Mouse (Mus musculus): ENCODE measurements at regions not wholly inside any gene's neighbourhood (a gene's known extent, or its start where the extent isn't known, plus 50 kb on each side); places are given as distances from the start of the nearest gene placed in this dataset.

- ATAC-seq, result no peak
Observed at GRCm38 (mm10) chr14:25015288-25016238, 443.4 kb upstream of the Zmiz1 start.

DNA sequence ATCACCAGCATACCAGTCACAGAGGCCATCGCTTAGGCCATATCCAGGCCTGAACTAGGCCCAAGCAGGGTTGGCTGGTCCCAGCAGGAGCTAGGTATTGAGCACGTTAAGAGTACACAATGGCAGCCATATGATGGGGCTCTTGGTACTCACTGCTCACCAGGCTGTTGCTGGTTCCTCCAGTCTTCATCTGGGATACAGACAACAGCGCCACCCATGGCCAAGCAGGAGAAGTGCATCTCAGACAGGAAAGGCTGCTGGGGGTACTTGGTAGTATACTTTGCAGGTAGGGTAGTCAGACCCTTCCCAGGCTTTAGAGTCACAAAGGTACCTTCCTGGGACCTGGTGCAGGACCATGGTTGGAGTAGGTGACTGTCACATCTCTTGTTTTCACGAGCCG, 441.1 kb upstream of the Zmiz1 start:
- ATAC-seq, result no peak

- no peak for ATAC-seq
Observed at GRCm38 (mm10) chr14:25019306-25019905, 439.6 kb upstream of the Zmiz1 start.

DNA sequence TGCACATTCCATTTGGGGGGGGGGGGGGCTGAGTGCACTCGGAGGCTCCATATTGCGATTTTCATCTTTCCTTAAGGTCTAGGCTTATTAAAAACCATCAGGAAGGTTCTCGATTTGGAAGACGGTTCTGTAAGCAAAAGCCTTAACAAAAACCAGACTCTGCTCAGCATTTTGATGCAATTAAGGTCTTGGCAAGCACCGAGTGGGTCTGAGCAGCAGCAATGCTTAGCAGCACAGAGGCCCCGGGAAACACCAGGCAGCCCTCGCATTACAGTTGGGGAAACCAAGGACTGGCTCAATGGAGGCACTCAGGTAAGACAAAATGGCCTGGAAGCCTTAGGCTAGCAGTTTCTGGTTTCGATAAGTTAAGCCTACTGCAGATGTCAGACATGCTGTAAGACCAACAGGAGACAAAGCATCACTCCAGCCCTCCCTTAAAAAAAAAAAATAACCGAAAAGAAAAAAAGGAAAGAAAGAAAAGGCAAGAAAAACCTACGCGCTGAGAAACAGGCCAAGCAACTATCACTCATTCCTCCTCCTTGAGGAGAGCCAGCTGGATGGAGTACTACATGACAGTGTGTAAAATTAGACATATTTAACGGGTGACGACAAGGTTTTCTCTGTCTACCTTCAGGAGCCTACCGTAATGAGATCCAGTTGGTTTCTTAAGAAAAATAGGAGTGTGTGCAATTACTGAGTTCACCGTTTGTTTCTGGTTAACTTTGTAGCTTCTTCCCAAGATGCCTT, 436.3 kb upstream of the Zmiz1 start:
- ATAC-seq, result no peak

- ATAC-seq, result no peak
Observed at GRCm38 (mm10) chr14:25023270-25023800, 435.6 kb upstream of the Zmiz1 start.

GRCm38 (mm10) chr14:25025074-25025473, 433.9 kb upstream of the Zmiz1 start:
- ATAC-seq, result no peak

GRCm38 (mm10) chr14:25027076-25027475, 431.9 kb upstream of the Zmiz1 start:
- ATAC-seq, result no peak

DNA sequence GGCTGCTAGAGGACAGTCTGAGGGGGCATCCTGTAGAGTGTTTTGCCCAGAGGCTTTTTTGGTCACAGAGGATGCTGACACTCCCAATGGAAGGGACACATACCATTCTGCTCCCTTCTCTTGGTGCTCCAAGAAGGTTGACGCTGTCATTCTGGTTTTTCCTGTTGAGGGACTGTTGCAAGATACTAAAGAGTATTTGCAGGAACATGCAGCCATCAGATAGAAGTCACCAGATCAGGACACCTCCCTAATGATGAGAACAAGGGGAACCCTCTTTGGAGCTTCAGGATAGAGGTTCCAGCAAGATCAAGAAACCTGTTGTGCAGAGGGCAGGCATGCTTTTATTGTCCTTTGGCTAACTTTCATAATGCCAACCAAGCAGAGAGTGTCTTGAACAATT, 431.1 kb upstream of the Zmiz1 start:
- no peak for ATAC-seq

- ATAC-seq, result no peak
Observed at GRCm38 (mm10) chr14:25030881-25031280, 428.1 kb upstream of the Zmiz1 start.

- ATAC-seq, result no peak
Observed at GRCm38 (mm10) chr14:25031756-25032680, 427.0 kb upstream of the Zmiz1 start.

- no peak for ATAC-seq
Observed at GRCm38 (mm10) chr14:25032899-25033298, 426.1 kb upstream of the Zmiz1 start.

- ATAC-seq, result no peak
Observed at GRCm38 (mm10) chr14:25042265-25042664, 416.7 kb upstream of the Zmiz1 start.

GRCm38 (mm10) chr14:25044106-25044505, 414.9 kb upstream of the Zmiz1 start:
- no peak for ATAC-seq

DNA sequence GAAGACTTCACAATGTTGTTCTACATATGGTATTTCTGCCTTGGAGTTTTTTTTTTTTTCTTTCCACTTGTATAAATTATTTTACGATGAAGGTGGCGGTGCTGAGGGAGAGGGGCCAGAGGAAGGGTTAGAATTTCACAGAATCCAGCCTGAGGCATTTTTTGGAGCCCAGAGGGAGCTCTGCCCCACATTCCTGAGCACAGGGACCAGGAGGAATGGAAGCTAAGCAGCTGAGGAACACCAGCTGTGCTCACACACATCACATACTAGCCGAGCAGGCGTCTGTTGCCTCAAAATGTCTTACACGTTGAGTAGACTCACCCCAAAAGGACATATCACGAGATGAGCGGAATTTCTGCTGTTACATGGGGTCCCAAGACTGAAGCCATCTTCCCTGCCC, 414.1 kb upstream of the Zmiz1 start:
- ATAC-seq, result no peak

GRCm38 (mm10) chr14:25050674-25051251, 408.2 kb upstream of the Zmiz1 start:
- ATAC-seq, result no peak

DNA sequence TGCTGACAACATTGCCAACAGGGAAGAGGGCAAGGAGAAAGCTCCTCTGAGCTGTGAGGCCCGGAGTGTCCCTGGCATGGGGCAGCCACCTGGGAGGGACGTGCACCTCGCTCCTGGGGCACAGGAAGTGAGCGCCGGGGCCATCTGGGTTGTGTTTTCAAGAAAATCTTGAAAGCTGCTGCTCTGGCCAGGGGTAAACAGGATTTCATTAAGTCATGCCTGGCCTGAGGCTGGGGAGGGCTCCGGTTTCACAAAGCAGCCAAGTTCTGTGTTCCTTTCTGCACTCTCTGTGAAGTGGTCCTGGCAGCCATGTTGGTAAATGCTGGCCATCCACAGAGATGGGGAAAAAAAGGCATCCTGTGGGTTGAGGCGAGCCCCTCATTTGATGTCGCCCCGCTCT, 406.8 kb upstream of the Zmiz1 start:
- ATAC-seq, result no peak

DNA sequence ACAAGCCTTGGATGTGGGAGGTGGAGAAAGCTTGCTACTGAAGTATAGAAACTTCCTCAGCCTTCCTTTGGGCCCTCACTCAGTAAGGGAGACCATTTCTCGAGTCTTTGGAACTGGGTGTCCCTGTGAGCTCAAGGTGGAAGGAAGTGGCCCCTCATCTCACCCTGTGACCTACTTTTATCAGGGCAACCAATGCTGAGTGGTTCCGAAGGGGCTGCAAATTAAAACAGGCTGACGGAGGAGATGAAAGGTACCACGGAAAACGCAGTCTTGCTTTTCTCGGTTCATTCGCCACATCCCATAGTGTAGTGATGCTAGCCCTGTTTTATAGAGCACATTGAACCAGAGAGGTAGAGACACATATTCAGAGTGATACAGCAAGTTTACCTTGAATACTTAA, 399.6 kb upstream of the Zmiz1 start:
- no peak for ATAC-seq

DNA sequence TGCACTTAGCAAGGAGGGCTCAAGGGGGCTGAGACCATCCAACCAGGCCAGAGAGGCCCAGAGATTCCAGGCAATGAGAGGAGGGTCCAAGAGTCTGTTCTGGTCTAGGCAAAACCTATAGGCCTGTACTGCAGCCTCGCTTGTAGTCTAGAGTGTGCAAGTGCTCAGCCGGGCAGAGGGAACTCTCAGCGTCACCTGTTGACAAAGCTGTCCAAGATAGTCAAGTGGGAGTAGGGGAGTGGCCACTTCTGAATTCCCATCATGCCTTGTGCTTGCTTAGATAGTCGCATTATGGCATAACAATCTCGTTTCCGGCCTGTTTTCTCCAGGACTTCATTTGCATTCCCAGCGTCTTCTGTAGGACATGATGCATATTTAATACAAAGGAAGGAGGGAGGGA, 398.7 kb upstream of the Zmiz1 start:
- ATAC-seq, result no peak

DNA sequence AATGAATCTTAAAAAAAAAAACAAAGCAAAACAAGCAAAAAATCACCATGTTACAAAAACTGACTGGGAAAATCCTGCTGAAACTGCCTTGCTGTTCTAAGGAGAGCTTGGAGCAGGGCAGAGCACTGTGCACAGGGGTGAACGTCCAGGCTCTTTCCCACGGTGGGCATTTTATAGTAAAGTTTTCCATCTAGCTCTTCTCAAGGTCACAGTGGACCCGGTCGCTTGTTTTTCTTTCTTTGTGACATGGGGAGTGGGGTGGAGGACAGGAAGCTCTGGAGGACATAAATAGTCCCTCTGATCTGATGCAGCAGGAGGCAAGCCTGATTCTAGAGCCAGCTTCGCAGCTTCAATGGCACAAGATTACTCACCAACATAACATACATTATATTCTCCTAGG, 395.9 kb upstream of the Zmiz1 start:
- ATAC-seq, result no peak

DNA sequence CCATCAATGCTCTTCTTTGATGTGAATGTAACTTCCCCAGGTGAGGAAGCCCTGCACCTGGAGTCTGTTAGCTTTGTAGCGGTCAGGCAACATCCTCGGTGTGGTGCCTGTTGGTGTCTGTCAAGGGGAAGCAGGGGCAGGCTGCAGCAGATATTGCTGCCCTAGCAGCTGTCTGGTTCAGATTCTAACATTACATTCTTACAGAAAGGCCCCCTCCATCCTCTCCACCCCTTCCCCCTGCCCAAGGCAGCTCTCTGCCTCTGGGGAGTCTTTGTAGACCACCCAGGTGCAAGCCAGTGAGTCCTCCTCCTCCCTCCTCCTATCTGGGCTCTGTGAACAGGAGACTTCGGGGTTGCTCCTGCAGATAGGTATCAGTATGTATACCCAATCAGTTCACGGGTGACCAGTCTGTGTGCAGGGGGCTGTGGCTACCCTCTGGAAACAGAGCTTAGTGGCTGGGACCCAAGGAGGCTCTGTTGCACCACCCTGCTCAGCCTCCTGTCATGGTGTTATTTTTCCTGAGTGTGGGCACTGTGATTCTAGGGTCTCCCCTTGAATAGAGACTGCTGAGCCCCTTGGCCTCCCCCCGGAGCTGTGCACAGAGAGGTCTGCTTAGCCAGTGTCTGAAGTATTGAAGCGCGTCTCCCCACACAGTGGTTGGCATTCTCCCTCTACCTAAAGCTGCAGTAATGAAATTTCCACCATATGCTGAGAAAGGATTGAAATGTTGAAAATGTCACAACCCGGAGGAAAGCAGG, 394.6 kb upstream of the Zmiz1 start:
- no peak for ATAC-seq

- ATAC-seq, result no peak
Observed at GRCm38 (mm10) chr14:25067435-25067834, 391.6 kb upstream of the Zmiz1 start.
